Mouse (Mus musculus): ENCODE data around the gene Tbca. TPM values are rescaled to one million over a fixed set of nuclear protein-coding genes. Genes with fewer than 3 reads are reported as not detected.

Gene Tbca
- polyA plus RNA-seq, 1 experiment from 2014 or later: 304 TPM

- Histone ChIP-seq H3K9me3 (replicated peaks; ENCODE audit: control insufficient read depth, low read length) (no peaks in the 10 kb centered on the region), H3K27me3 (ENCODE audit: control insufficient read depth, insufficient read depth, low read length) (no peaks in the 10 kb centered on the region), H3K4me3 (ENCODE audit: low read depth, low read length) (no peak overlapping the region), H3K27ac (replicated peaks; ENCODE audit: low read depth, low read length) (no peak overlapping the region), H3K4me2 (ENCODE audit: low read depth, low read length) (no peak overlapping the region), H3K4me1 (ENCODE audit: control insufficient read depth, insufficient read depth, low read length) (no peaks in the 10 kb centered on the region; the same call in 1 of the 2 replicates), H3K36me3 (replicated peaks; ENCODE audit: control insufficient read depth, insufficient read depth, low read depth, low read length) (no peaks in the 10 kb centered on the region), H3K9ac (replicated peaks; ENCODE audit: low read length) (no peak overlapping the region)
- WGBS: 79% methylated on average over 2 of the region's 2 CpGs
- DNase-seq (ENCODE audit: low spot score) (no peak), ATAC-seq (replicated peaks; ENCODE audit: insufficient number of reproducible peaks, low FRiP score, low TSS enrichment, low read depth) (no peak)
Measured at GRCm38 (mm10) chr13:94826986-94827385, 38.3 kb downstream of the Tbca start.

GRCm38 (mm10) chr13:94827847-94828246 lies 39.1 kb downstream of the Tbca start:
- Histone ChIP-seq H3K4me1 (ENCODE audit: control insufficient read depth, insufficient read depth, low read length) (no peaks in the 10 kb centered on the region; the same call in 1 of the 2 replicates), H3K4me2 (ENCODE audit: low read depth, low read length) (no peak overlapping the region), H3K4me3 (ENCODE audit: low read depth, low read length) (no peak overlapping the region), H3K27ac (replicated peaks; ENCODE audit: low read depth, low read length) (no peak overlapping the region), H3K36me3 (replicated peaks; ENCODE audit: control insufficient read depth, insufficient read depth, low read depth, low read length) (peaks cover under 1% of the 10 kb centered on the region; the same call in 1 of the 2 replicates), H3K9ac (replicated peaks; ENCODE audit: low read length) (no peak overlapping the region), H3K27me3 (ENCODE audit: control insufficient read depth, insufficient read depth, low read length) (no peaks in the 10 kb centered on the region), H3K9me3 (replicated peaks; ENCODE audit: control insufficient read depth, low read length) (no peaks in the 10 kb centered on the region)
- 52% methylated on average over 2 of the region's 2 CpGs for WGBS
- ATAC-seq (replicated peaks; ENCODE audit: insufficient number of reproducible peaks, low FRiP score, low TSS enrichment, low read depth): no peak
- DNase-seq (ENCODE audit: low spot score): no peak

- 79% methylated on average over 5 of the region's 5 CpGs for WGBS
Measured at GRCm38 (mm10) chr13:94838047-94838720, 49.5 kb downstream of the Tbca start.

GRCm38 (mm10) chr13:94838756-94839337 lies 50.1 kb downstream of the Tbca start:
- Histone ChIP-seq H3K4me3 (ENCODE audit: low read depth, low read length) (no peak overlapping the region), H3K27me3 (ENCODE audit: control insufficient read depth, insufficient read depth, low read length) (no peaks in the 10 kb centered on the region), H3K9me3 (replicated peaks; ENCODE audit: control insufficient read depth, low read length) (no peaks in the 10 kb centered on the region), H3K9ac (replicated peaks; ENCODE audit: low read length) (no peak overlapping the region), H3K4me1 (ENCODE audit: control insufficient read depth, insufficient read depth, low read length) (no peaks in the 10 kb centered on the region), H3K27ac (replicated peaks; ENCODE audit: low read depth, low read length) (no peak overlapping the region), H3K36me3 (replicated peaks; ENCODE audit: control insufficient read depth, insufficient read depth, low read depth, low read length) (no peaks in the 10 kb centered on the region; the same call in 1 of the 2 replicates), H3K4me2 (ENCODE audit: low read depth, low read length) (no peak overlapping the region)
- no peak for DNase-seq (ENCODE audit: low spot score)
- 82% methylated on average over 8 of the region's 8 CpGs for WGBS
- no peak for ATAC-seq (replicated peaks; ENCODE audit: insufficient number of reproducible peaks, low FRiP score, low TSS enrichment, low read depth)

More at GRCm38 (mm10) chr13:94838047-94838720, 49.5 kb downstream of the Tbca start:
- no peak for DNase-seq (ENCODE audit: low spot score)
- no peak overlapping the region for H3K4me2 ChIP-seq (ENCODE audit: low read depth, low read length)
- H3K9me3 ChIP-seq (replicated peaks; ENCODE audit: control insufficient read depth, low read length): no peaks in the 10 kb centered on the region
- no peaks in the 10 kb centered on the region; the same call in 1 of the 2 replicates for H3K36me3 ChIP-seq (replicated peaks; ENCODE audit: control insufficient read depth, insufficient read depth, low read depth, low read length)
- H3K27me3 ChIP-seq (ENCODE audit: control insufficient read depth, insufficient read depth, low read length): no peaks in the 10 kb centered on the region
- H3K9ac ChIP-seq (replicated peaks; ENCODE audit: low read length): no peak overlapping the region
- no peak overlapping the region for H3K27ac ChIP-seq (replicated peaks; ENCODE audit: low read depth, low read length)
- no peak for ATAC-seq (replicated peaks; ENCODE audit: insufficient number of reproducible peaks, low FRiP score, low TSS enrichment, low read depth)
- H3K4me3 ChIP-seq (ENCODE audit: low read depth, low read length): no peak overlapping the region
- no peaks in the 10 kb centered on the region for H3K4me1 ChIP-seq (ENCODE audit: control insufficient read depth, insufficient read depth, low read length)

- Histone ChIP-seq H3K4me3 (ENCODE audit: low read depth, low read length) (no peak overlapping the region), H3K27me3 (ENCODE audit: control insufficient read depth, insufficient read depth, low read length) (no peaks in the 10 kb centered on the region), H3K36me3 (replicated peaks; ENCODE audit: control insufficient read depth, insufficient read depth, low read depth, low read length) (no peaks in the 10 kb centered on the region; the same call in 1 of the 2 replicates), H3K4me2 (ENCODE audit: low read depth, low read length) (no peak overlapping the region), H3K4me1 (ENCODE audit: control insufficient read depth, insufficient read depth, low read length) (no peaks in the 10 kb centered on the region), H3K27ac (replicated peaks; ENCODE audit: low read depth, low read length) (no peak overlapping the region), H3K9me3 (replicated peaks; ENCODE audit: control insufficient read depth, low read length) (no peaks in the 10 kb centered on the region), H3K9ac (replicated peaks; ENCODE audit: low read length) (no peak overlapping the region)
- ATAC-seq (replicated peaks; ENCODE audit: insufficient number of reproducible peaks, low FRiP score, low TSS enrichment, low read depth) (no peak), DNase-seq (ENCODE audit: low spot score) (no peak)
- 52% methylated on average over 5 of the region's 5 CpGs for WGBS
Measured at GRCm38 (mm10) chr13:94843236-94843635, 54.5 kb downstream of the Tbca start.

GRCm38 (mm10) chr13:94847870-94848269 lies 59.2 kb downstream of the Tbca start:
- no peak for DNase-seq (ENCODE audit: low spot score)
- Histone ChIP-seq H3K4me3 (ENCODE audit: low read depth, low read length) (no peak overlapping the region), H3K4me2 (ENCODE audit: low read depth, low read length) (no peak overlapping the region), H3K27ac (replicated peaks; ENCODE audit: low read depth, low read length) (no peak overlapping the region), H3K9ac (replicated peaks; ENCODE audit: low read length) (no peak overlapping the region), H3K9me3 (replicated peaks; ENCODE audit: control insufficient read depth, low read length) (no peaks in the 10 kb centered on the region), H3K27me3 (ENCODE audit: control insufficient read depth, insufficient read depth, low read length) (no peaks in the 10 kb centered on the region), H3K36me3 (replicated peaks; ENCODE audit: control insufficient read depth, insufficient read depth, low read depth, low read length) (no peaks in the 10 kb centered on the region), H3K4me1 (ENCODE audit: control insufficient read depth, insufficient read depth, low read length) (no peaks in the 10 kb centered on the region)
- ATAC-seq (replicated peaks; ENCODE audit: insufficient number of reproducible peaks, low FRiP score, low TSS enrichment, low read depth): no peak
- 79% methylated on average over 7 of the region's 7 CpGs for WGBS

- no peak overlapping the region for H3K27ac ChIP-seq (replicated peaks; ENCODE audit: low read depth, low read length)
- no peaks in the 10 kb centered on the region for H3K27me3 ChIP-seq (ENCODE audit: control insufficient read depth, insufficient read depth, low read length)
- DNase-seq (ENCODE audit: low spot score) (no peak), ATAC-seq (replicated peaks; ENCODE audit: insufficient number of reproducible peaks, low FRiP score, low TSS enrichment, low read depth) (no peak)
- no peaks in the 10 kb centered on the region for H3K36me3 ChIP-seq (replicated peaks; ENCODE audit: control insufficient read depth, insufficient read depth, low read depth, low read length)
- H3K4me1 ChIP-seq (ENCODE audit: control insufficient read depth, insufficient read depth, low read length): no peaks in the 10 kb centered on the region
- H3K9me3 ChIP-seq (replicated peaks; ENCODE audit: control insufficient read depth, low read length): no peaks in the 10 kb centered on the region
- 83% methylated on average over 13 of the region's 13 CpGs for WGBS
- no peak overlapping the region for H3K4me2 ChIP-seq (ENCODE audit: low read depth, low read length)
- H3K9ac ChIP-seq (replicated peaks; ENCODE audit: low read length): no peak overlapping the region
- no peak overlapping the region for H3K4me3 ChIP-seq (ENCODE audit: low read depth, low read length)
Measured at GRCm38 (mm10) chr13:94849351-94849750, 60.6 kb downstream of the Tbca start.

GRCm38 (mm10) chr13:94858016-94858575 lies 69.4 kb downstream of the Tbca start:
- Histone ChIP-seq H3K9ac (replicated peaks; ENCODE audit: low read length) (no peak overlapping the region), H3K36me3 (replicated peaks; ENCODE audit: control insufficient read depth, insufficient read depth, low read depth, low read length) (no peaks in the 10 kb centered on the region), H3K9me3 (replicated peaks; ENCODE audit: control insufficient read depth, low read length) (no peaks in the 10 kb centered on the region), H3K27me3 (ENCODE audit: control insufficient read depth, insufficient read depth, low read length) (no peaks in the 10 kb centered on the region), H3K27ac (replicated peaks; ENCODE audit: low read depth, low read length) (no peak overlapping the region), H3K4me2 (ENCODE audit: low read depth, low read length) (no peak overlapping the region), H3K4me1 (ENCODE audit: control insufficient read depth, insufficient read depth, low read length) (no peaks in the 10 kb centered on the region), H3K4me3 (ENCODE audit: low read depth, low read length) (no peak overlapping the region)
- DNase-seq (ENCODE audit: low spot score): no peak
- no peak for ATAC-seq (replicated peaks; ENCODE audit: insufficient number of reproducible peaks, low FRiP score, low TSS enrichment, low read depth)
- 70% methylated on average over 8 of the region's 8 CpGs for WGBS
